Mouse (Mus musculus): ENCODE measurements around the gene Aes. TPM values are rescaled to one million over a fixed set of nuclear protein-coding genes. Genes with fewer than 3 reads are reported as not detected.

Aes gene
- polyA plus RNA-seq, 1 experiment from 2014 or later = 412 TPM

DNA sequence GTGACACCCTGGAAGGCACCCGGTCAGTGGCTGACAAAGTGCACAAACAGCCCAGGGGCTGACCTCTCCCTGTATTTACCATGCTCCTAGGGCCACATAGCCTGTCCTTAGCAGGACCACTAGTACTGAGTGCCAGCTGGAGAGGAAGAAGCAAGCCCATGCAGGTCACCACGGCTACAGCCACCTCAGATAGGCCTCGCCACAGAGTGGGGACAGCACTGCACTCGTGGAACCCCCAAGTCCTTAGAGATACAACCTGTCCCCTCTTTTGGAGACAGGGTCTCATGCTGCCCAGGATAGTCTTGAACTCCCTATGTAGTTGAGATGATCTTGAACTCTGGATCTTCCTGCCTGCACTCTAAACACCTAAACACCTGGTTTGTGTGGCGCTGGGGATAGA, 17.9 kb upstream of the Aes start:
- no peak overlapping the region for H3K4me2 ChIP-seq (ENCODE audit: low read depth, low read length)
- H3K4me1 ChIP-seq (ENCODE audit: control insufficient read depth, insufficient read depth, low read length) = peaks cover 10% of the 10 kb centered on the region
- H3K27ac ChIP-seq (replicated peaks; ENCODE audit: low read depth, low read length) = no peak overlapping the region
- H3K27me3 ChIP-seq (replicated peaks; ENCODE audit: control insufficient read depth, insufficient read depth, low read length) = no peaks in the 10 kb centered on the region
- WGBS = 83% methylated on average over 5 of the region's 5 CpGs
- DNase-seq (ENCODE audit: low spot score) = no peak
- no peak overlapping the region for H3K4me3 ChIP-seq (ENCODE audit: low read depth, low read length)
- H3K9me3 ChIP-seq (ENCODE audit: control insufficient read depth, low read length) = no peaks in the 10 kb centered on the region
- ATAC-seq (ENCODE audit: low read depth) = no peak
- peak overlapping the region; percentile 20; the same call in 1 of the 2 replicates for H3K9ac ChIP-seq (ENCODE audit: low read depth, low read length)
- H3K36me3 ChIP-seq (ENCODE audit: control insufficient read depth, insufficient read depth, low read length) = 0 out of 2 replicates have a peak, but pooled peaks cover 20% of the 10 kb centered on the region

DNA sequence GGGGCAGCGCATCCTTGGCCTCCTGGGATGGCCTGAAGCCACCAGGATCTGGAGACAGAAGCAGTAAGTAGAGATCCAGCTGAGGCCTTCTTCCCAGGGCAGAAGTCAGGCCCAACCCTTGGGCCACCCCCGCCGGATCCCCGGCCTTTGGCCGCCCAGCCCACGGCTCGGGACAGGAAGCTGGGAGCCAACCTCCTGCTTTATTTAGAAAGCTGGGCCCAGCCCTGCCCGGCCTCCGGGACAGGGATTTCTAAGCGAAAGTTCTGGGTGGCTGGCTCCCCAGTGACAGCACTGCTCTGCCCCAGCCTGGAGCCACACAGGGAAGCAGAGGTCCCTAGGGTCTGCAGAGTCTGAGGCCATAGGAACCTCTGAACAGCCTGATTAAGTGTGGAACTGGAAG, 17.5 kb upstream of the Aes start:
- Histone ChIP-seq H3K4me3 (ENCODE audit: low read depth, low read length) (no peak overlapping the region), H3K4me2 (ENCODE audit: low read depth, low read length) (peak overlapping the region; percentile 12; the same call in 1 of the 2 replicates), H3K4me1 (ENCODE audit: control insufficient read depth, insufficient read depth, low read length) (peaks cover 10% of the 10 kb centered on the region), H3K27me3 (replicated peaks; ENCODE audit: control insufficient read depth, insufficient read depth, low read length) (no peaks in the 10 kb centered on the region), H3K9me3 (ENCODE audit: control insufficient read depth, low read length) (no peaks in the 10 kb centered on the region), H3K27ac (replicated peaks; ENCODE audit: low read depth, low read length) (no peak overlapping the region), H3K36me3 (ENCODE audit: control insufficient read depth, insufficient read depth, low read length) (0 out of 2 replicates have a peak, but pooled peaks cover 20% of the 10 kb centered on the region), H3K9ac (ENCODE audit: low read depth, low read length) (peak overlapping the region; percentile 20; the same call in 1 of the 2 replicates)
- 61% methylated on average over 10 of the region's 10 CpGs for WGBS
- DNase-seq (ENCODE audit: low spot score) = no peak
- ATAC-seq (ENCODE audit: low read depth) = no peak

DNA sequence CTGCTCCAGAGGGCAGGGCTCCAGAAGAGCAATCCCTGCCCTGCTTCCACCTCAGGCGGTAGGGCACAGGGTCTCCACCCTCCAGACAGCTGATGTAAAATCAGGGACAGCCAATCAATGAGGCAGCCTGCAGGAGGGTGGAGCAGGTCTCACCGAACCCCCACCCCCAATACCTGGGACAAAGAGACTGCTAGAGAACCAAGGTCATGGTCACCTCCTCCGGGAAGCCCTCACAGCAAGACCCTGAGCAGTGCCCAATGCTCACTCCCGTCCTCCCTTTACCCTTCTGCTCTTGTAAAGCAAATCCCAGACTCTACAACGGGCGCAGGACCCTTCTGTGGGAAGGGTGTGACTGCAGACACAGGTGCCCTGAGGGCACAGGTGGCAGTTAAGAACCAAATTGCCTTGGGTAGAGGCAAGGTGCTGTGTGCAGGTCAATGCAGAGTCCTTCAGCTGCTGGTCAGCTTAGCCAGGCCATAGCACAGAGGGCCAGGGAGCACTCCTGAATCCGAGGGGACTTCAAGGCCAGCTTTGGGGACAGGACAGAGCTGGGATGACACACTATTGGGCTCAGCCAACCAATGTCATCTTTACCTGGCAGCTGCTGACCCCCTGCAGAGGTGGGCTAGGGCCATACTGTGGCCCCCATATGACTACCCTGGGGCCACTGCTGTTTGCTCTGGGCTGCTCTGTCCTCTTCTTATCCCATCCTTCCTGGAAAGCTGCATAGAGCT, 16.4 kb upstream of the Aes start:
- H3K4me3 ChIP-seq (ENCODE audit: low read depth, low read length) = peak overlapping the region; percentile 91; the same call in 1 of the 2 replicates
- H3K9ac ChIP-seq (ENCODE audit: low read depth, low read length) = peak overlapping the region; percentile 94
- 0 out of 2 replicates have a peak, but pooled peaks cover 20% of the 10 kb centered on the region for H3K36me3 ChIP-seq (ENCODE audit: control insufficient read depth, insufficient read depth, low read length)
- no peaks in the 10 kb centered on the region for H3K27me3 ChIP-seq (replicated peaks; ENCODE audit: control insufficient read depth, insufficient read depth, low read length)
- WGBS = 66% methylated on average over 6 of the region's 7 CpGs
- ATAC-seq (ENCODE audit: low read depth) = no peak
- H3K4me2 ChIP-seq (ENCODE audit: low read depth, low read length) = peak overlapping the region; percentile 94
- no peaks in the 10 kb centered on the region for H3K9me3 ChIP-seq (ENCODE audit: control insufficient read depth, low read length)
- peaks cover 10% of the 10 kb centered on the region for H3K4me1 ChIP-seq (ENCODE audit: control insufficient read depth, insufficient read depth, low read length)
- no peak for DNase-seq (ENCODE audit: low spot score)
- H3K27ac ChIP-seq (replicated peaks; ENCODE audit: low read depth, low read length) = no peak overlapping the region

DNA sequence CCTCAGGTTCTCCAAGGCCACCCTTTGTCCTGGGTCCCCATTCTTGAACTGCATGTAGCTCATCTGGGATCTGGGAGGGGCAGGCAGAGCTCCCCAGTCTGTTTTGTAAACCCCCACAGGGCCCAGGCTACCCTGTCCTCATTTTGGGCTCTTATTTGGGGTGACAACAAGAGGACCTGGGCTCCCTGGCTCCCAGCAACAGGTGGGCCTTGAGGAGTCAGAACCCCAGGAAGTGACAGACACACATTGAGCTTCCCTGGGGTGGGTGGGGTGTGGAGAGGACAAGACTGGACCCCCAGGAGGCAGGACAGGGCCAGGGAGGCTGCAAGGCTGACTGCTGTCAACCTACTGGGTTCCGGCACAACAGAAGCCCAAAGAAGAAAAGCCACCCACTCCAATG, 15.7 kb upstream of the Aes start:
- Histone ChIP-seq H3K27ac (replicated peaks; ENCODE audit: low read depth, low read length) (no peak overlapping the region), H3K27me3 (replicated peaks; ENCODE audit: control insufficient read depth, insufficient read depth, low read length) (no peaks in the 10 kb centered on the region), H3K9me3 (ENCODE audit: control insufficient read depth, low read length) (no peaks in the 10 kb centered on the region), H3K4me2 (ENCODE audit: low read depth, low read length) (peak overlapping the region; percentile 94), H3K4me1 (ENCODE audit: control insufficient read depth, insufficient read depth, low read length) (peaks cover 10% of the 10 kb centered on the region), H3K36me3 (ENCODE audit: control insufficient read depth, insufficient read depth, low read length) (0 out of 2 replicates have a peak, but pooled peaks cover 16% of the 10 kb centered on the region), H3K9ac (ENCODE audit: low read depth, low read length) (peak overlapping the region; percentile 94), H3K4me3 (ENCODE audit: low read depth, low read length) (peak overlapping the region; percentile 91)
- ATAC-seq (ENCODE audit: low read depth) (no peak), DNase-seq (ENCODE audit: low spot score) (no peak)
- WGBS = 83% methylated on average over 1 of the region's 1 CpGs

DNA sequence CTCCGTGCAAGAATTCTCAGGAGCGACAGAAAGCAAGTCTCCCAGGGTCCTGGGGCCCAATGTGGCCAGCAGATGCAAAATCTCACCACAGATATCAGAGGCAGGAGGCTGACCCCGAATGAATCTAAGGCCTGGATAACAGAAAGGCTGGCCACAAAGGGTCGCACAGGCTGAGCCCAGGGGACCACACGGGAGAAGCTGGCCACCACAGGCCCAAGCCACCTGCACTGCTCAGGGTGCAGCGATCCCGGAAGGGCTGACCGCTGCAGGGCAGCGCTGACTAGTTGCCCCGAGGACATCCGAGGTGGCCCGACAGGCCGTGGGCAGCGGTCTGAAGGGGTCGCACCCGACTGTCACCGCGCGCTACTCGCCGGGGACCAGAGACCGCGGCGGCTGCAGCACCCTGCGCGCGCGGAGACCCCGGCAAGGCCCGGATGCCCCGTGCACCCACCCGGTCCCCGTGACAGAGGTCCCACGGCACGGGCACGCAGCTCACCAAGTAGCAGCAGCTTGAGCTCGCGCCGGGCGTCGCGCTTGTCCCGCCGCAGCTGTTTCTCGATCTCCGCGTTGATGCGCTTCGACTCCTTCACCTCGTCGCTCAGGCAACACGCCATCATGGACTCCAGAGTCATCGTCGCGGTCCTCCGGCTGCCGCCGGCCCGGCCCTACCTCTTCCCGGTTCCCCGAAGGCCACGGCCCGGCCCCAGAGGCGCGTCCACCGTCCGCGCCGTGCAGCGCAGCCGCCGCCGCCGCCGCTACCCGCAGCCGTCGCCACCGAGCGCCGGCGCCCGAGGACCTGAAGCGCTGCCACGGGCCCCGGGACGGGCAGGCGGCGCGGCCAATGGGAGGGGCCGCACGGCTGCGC, 14.8 kb upstream of the Aes start:
- H3K36me3 ChIP-seq (ENCODE audit: control insufficient read depth, insufficient read depth, low read length) = 0 out of 2 replicates have a peak, but pooled peaks cover 9% of the 10 kb centered on the region
- ATAC-seq (ENCODE audit: low read depth) (peak; percentile 32), DNase-seq (ENCODE audit: low spot score) (peak; percentile 62)
- H3K27ac ChIP-seq (replicated peaks; ENCODE audit: low read depth, low read length) = peak overlapping the region; percentile 75
- H3K4me3 ChIP-seq (ENCODE audit: low read depth, low read length) = peak overlapping the region; percentile 91
- H3K4me1 ChIP-seq (ENCODE audit: control insufficient read depth, insufficient read depth, low read length) = peaks cover 10% of the 10 kb centered on the region
- 3% methylated on average over 27 of the region's 93 CpGs for WGBS
- peak overlapping the region; percentile 94 for H3K9ac ChIP-seq (ENCODE audit: low read depth, low read length)
- peak overlapping the region; percentile 94 for H3K4me2 ChIP-seq (ENCODE audit: low read depth, low read length)
- no peaks in the 10 kb centered on the region for H3K27me3 ChIP-seq (replicated peaks; ENCODE audit: control insufficient read depth, insufficient read depth, low read length)
- H3K9me3 ChIP-seq (ENCODE audit: control insufficient read depth, low read length) = no peaks in the 10 kb centered on the region

DNA sequence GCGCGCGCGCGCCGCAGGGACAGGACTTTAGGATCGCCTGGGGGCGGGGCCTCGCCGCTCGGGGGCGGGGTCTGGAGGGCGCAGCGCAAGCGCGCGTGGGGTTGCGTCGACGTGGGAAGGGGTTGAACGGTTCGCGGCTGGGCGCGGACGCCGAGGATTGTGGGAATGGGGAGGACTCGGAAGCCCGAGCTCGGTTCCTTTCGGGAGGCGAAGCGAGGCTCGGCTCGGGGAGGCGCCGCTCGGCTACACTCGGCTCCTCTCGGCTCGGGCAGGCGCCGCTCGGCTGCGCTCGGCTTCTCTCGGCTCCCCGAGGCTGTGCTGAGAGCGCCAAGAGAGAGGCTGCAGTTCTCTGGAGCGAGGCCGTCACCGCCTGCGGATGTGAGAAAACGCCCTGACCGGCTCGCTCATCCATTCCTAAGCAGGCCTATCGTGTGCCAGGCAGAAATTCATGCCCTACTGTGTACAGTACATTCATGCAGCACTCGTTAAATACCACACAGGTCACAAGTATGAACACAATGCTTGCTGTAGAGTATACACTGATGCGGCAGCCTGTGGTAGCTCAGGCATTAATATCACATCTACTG, 14.0 kb upstream of the Aes start, which contains the start of gene Gna11:
Gna11 (minus strand) TSS at position 30 of the 587 bp plus-strand sequence.
- Histone ChIP-seq H3K27me3 (replicated peaks; ENCODE audit: control insufficient read depth, insufficient read depth, low read length) (no peaks in the 10 kb centered on the region), H3K4me3 (ENCODE audit: low read depth, low read length) (peak within 1 kb of the TSS; percentile 91), H3K9ac (ENCODE audit: low read depth, low read length) (peak within 1 kb of the TSS; percentile 94), H3K9me3 (ENCODE audit: control insufficient read depth, low read length) (no peaks in the 10 kb centered on the region), H3K4me1 (ENCODE audit: control insufficient read depth, insufficient read depth, low read length) (peaks cover 10% of the 10 kb centered on the region), H3K36me3 (ENCODE audit: control insufficient read depth, insufficient read depth, low read length) (0 out of 2 replicates have a peak, but pooled peaks cover 4% of the 10 kb centered on the region), H3K27ac (replicated peaks; ENCODE audit: low read depth, low read length) (peak within 1 kb of the TSS; percentile 77), H3K4me2 (ENCODE audit: low read depth, low read length) (peak within 1 kb of the TSS; percentile 94)
- ATAC-seq (ENCODE audit: low read depth) (peak; percentile 97), DNase-seq (ENCODE audit: low spot score) (peak; percentile 99)
- WGBS = 2% methylated on average over 28 of the region's 59 CpGs

DNA sequence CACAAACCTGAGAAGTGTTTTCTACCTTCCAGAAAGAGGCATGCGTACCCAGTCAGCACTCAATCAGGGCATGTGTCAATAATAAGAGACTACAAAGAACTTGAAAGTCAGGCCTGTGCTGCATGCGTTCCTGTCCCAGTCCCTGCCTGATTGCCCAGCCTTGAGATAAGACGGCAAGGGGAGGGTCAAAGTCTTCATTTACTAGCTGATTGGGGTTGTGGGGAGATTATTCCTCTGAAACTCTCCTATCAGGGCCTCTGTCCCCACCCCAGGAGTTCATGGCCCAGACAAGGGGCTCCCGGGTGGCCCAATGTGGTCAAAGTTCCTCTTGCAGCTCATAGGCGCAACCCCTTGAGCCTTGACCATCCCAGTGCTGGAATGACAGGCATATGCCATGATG, 13.0 kb upstream of the Aes start:
- ATAC-seq (ENCODE audit: low read depth) = no peak
- no peak overlapping the region for H3K27ac ChIP-seq (replicated peaks; ENCODE audit: low read depth, low read length)
- H3K36me3 ChIP-seq (ENCODE audit: control insufficient read depth, insufficient read depth, low read length) = 0 out of 2 replicates have a peak, but pooled peaks cover under 1% of the 10 kb centered on the region
- no peaks in the 10 kb centered on the region for H3K27me3 ChIP-seq (replicated peaks; ENCODE audit: control insufficient read depth, insufficient read depth, low read length)
- no peak for DNase-seq (ENCODE audit: low spot score)
- H3K9ac ChIP-seq (ENCODE audit: low read depth, low read length) = peak overlapping the region; percentile 41; the same call in 1 of the 2 replicates
- WGBS = 85% methylated on average over 5 of the region's 5 CpGs
- H3K4me2 ChIP-seq (ENCODE audit: low read depth, low read length) = no peak overlapping the region
- H3K9me3 ChIP-seq (ENCODE audit: control insufficient read depth, low read length) = no peaks in the 10 kb centered on the region
- H3K4me3 ChIP-seq (ENCODE audit: low read depth, low read length) = no peak overlapping the region
- peaks cover 10% of the 10 kb centered on the region for H3K4me1 ChIP-seq (ENCODE audit: control insufficient read depth, insufficient read depth, low read length)
